In the genomic region with DNA sequence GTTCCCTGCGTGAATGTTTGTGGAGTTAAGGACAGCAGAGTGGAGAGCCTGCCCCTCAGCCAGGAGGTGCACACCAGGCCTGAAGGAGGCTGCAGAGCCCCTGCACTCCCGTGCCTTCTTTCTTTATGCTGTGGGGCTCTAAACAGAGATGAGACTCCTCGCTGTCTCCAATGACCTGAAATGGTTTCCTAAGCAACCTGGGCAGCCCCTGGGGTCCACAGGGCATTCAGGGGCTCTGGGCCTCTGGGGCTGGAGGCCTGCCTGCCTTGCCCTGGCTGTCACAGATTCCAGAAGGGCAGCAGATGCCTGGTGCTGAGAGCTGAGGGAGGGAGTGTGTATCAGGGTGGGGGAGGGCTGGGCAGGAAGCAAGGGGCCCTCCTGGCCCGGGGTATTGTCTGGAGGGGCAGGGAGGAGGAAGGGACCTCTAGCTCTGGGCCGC, we compare ENCODE assay signal across 10 mouse cellular contexts. TPM values are rescaled to one million over a fixed set of nuclear protein-coding genes. Genes with fewer than 3 reads are reported as not detected.
DNase-seq lines count a peak whose midpoint lies in the region; ATAC-seq lines count a peak whose summit lies in the region.
"Had no signal": no experiment of that assay in that cellular context is flagged by ENCODE, and none has a peak within 500 bp of the region (broad histone marks: within the 10 kb centered on the region; RNA-seq: fewer than 3 reads in every experiment).

No protein-coding gene starts in this region.

- ATAC-seq in heart, embryonic 11.5 days (replicated peaks; ENCODE audit: insufficient number of reproducible peaks, low FRiP score, low TSS enrichment): peak; percentile 63
- peak; percentile 38; the same call in 1 of the 2 replicates for ATAC-seq in intestine, embryonic 16.5 days

- H3K4me2 ChIP-seq in heart, embryonic 11.5 days: no peak overlapping the region
- no peak overlapping the region for H3K4me2 ChIP-seq in intestine, embryonic 16.5 days (ENCODE audit: low read depth, low read length)

- H3K36me3 ChIP-seq in heart, embryonic 11.5 days (ENCODE audit: control insufficient read depth, insufficient read depth, low read length): no peaks in the 10 kb centered on the region
- no peaks in the 10 kb centered on the region for H3K36me3 ChIP-seq in intestine, embryonic 16.5 days (ENCODE audit: control insufficient read depth, insufficient read depth, low read length)

- H3K27ac ChIP-seq in heart, embryonic 11.5 days (ENCODE audit: low read depth, low read length): 0 out of 2 replicates have a peak overlapping the region, but pooled peaks have one; percentile 16
- H3K27ac ChIP-seq in intestine, embryonic 16.5 days (ENCODE audit: low read length): no peak overlapping the region

- WGBS in heart, embryonic 11.5 days (ENCODE audit: insufficient replicate concordance): 5% methylated on average over 5 of the region's 5 CpGs
- WGBS in intestine, embryonic 16.5 days: 19% methylated on average over 5 of the region's 5 CpGs

- no peak for DNase-seq in heart, adult 11 months
- DNase-seq in thymus, postnatal 0 days (ENCODE audit: low spot score): peak; percentile 38
- no peak for DNase-seq in thymus, adult 18-20 months
- peak; percentile 43 for DNase-seq in yolk sac, embryonic 10.5 days (ENCODE audit: low spot score)
- no peak for DNase-seq in gastrocnemius, adult 8-10 months (ENCODE audit: low spot score in 2 of 2)
- DNase-seq in ovary, postnatal 36 days (ENCODE audit: low spot score): no peak
- DNase-seq: cerebellum, adult 2 months had no signal

- H3K27me3 ChIP-seq in heart, embryonic 11.5 days (ENCODE audit: control insufficient read depth, insufficient read depth, low read length): no peaks in the 10 kb centered on the region
- no peaks in the 10 kb centered on the region for H3K27me3 ChIP-seq in intestine, embryonic 16.5 days (replicated peaks; ENCODE audit: control insufficient read depth, insufficient read depth, low read length)

- H3K4me3 ChIP-seq in heart, embryonic 11.5 days (ENCODE audit: low read depth, low read length): no peak overlapping the region
- no peak overlapping the region for H3K4me3 ChIP-seq in intestine, embryonic 16.5 days (ENCODE audit: low read length)

- H3K9me3 ChIP-seq in heart, embryonic 11.5 days (replicated peaks; ENCODE audit: control insufficient read depth, low read length): no peaks in the 10 kb centered on the region
- H3K9me3 ChIP-seq in intestine, embryonic 16.5 days (ENCODE audit: control insufficient read depth, low read length): no peaks in the 10 kb centered on the region

- peaks cover 12% of the 10 kb centered on the region for H3K4me1 ChIP-seq in heart, embryonic 11.5 days (ENCODE audit: control insufficient read depth, insufficient read depth, low read length)
- peaks cover 7% of the 10 kb centered on the region; the same call in 1 of the 2 replicates for H3K4me1 ChIP-seq in intestine, embryonic 16.5 days (ENCODE audit: control insufficient read depth, insufficient read depth, low read length)

- H3K9ac ChIP-seq in heart, embryonic 11.5 days (ENCODE audit: low read depth, low read length): peak overlapping the region; percentile 22
- no peak overlapping the region for H3K9ac ChIP-seq in intestine, embryonic 16.5 days (ENCODE audit: low read depth, low read length)

RNA-seq across cellular contexts. Expression of gene Nkd1, which starts 32.7 kb away (rescaled TPM):
- polyA plus RNA-seq in heart, embryonic 11.5 days (2014; fragmentation: Nextera tagmentation; extraction: Ambion mirVana): 17.3 and 18.3 TPM in 2 replicates
- polyA plus RNA-seq in thymus, postnatal 0 days (2015; fragmentation: Nextera tagmentation; extraction: Ambion mirVana): 4.1 and 4.7 TPM in 2 replicates
- 27.8 and 28.4 TPM in 2 replicates for polyA plus RNA-seq in intestine, embryonic 16.5 days (2015; fragmentation: Nextera tagmentation; extraction: Ambion mirVana)
- 1 to 10 TPM in 3 of 4 experiments, under 1 TPM in 1; 0.97 to 1.5 (median 1.4) TPM for total RNA-seq in gastrocnemius, adult 8-10 months (2022)
- total RNA-seq: hematopoietic stem cell, adult 5-6 weeks had no signal

Comparison
In these comparisons a context has a peak if more than half of its experiments do, and no peak if none do; other contexts are left out.
1. DNase-seq: peak in thymus, postnatal 0 days (single experiment) and yolk sac, embryonic 10.5 days (single experiment); none in heart, adult 11 months (single experiment), thymus, adult 18-20 months (0 of 2), gastrocnemius, adult 8-10 months (0 of 2) and ovary, postnatal 36 days (single experiment).